Mouse (Mus musculus): Measurements from ENCODE around the gene Evi5. TPM values are rescaled to one million over a fixed set of nuclear protein-coding genes. Genes with fewer than 3 reads are reported as not detected.

Gene Evi5
- polyA plus RNA-seq, 1 experiment = 15.1 TPM

DNA sequence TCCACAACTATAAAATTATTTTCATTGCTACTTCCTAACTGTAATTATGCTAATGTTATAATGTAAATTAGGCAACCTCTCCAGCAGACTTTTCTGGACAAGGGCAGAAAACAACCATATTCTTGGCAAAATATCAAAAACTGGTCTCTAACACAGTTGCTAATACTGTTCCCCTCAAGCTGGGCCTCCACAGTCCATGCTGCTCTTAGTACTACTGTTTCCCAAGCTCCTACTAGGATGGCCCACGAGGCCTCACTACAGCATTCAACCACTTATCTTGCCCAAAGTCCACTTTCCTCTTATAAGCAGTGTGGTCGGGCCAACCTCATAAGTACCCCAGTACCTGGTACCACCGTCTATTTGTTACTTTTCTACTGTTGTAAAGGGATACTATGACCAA, 20.4 kb downstream of the Evi5 start:
- H3K27me3 ChIP-seq (ENCODE audit: control insufficient read depth, insufficient read depth, low read length) = no peaks in the 10 kb centered on the region
- no peak overlapping the region for H3K27ac ChIP-seq (ENCODE audit: control insufficient read depth, insufficient read depth, low read depth, low read length)
- no peak for TF ChIP-seq CTCF (IDR thresholded peaks at IDR 0.05; ENCODE audit: control insufficient read depth, insufficient read depth, insufficient replicate concordance, low read depth, low read length)
- TF ChIP-seq POLR2A (IDR thresholded peaks at IDR 0.05; ENCODE audit: control insufficient read depth, low read depth, low read length) = no peak
- no peak overlapping the region for H3K4me3 ChIP-seq (ENCODE audit: control insufficient read depth, low read depth, low read length)
- no peaks in the 10 kb centered on the region for H3K4me1 ChIP-seq (ENCODE audit: control insufficient read depth, insufficient read depth, low read length)
- H3K36me3 ChIP-seq (ENCODE audit: control insufficient read depth, insufficient read depth, low read length) = no peaks in the 10 kb centered on the region

DNA sequence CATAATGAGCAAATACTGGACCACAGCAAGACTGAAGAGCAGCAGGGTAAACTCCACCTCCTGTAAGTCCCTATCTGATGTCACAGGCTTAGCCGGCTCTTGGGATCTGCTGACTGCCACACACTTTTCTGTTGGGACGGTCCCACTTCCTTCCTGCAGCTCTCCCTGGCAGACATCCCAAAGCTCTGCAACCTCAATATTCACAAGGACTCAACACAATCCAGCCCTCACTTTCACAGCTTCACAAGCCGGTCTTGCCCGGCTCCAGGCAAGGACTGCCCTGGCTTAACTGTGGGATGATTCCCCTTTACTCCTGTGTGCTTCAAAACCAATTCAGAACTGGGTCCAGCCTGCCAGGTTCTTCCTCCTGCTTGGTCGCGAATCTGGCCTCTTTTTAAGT, 21.1 kb downstream of the Evi5 start:
- no peak overlapping the region for H3K27ac ChIP-seq (ENCODE audit: control insufficient read depth, insufficient read depth, low read depth, low read length)
- no peaks in the 10 kb centered on the region for H3K4me1 ChIP-seq (ENCODE audit: control insufficient read depth, insufficient read depth, low read length)
- H3K4me3 ChIP-seq (ENCODE audit: control insufficient read depth, low read depth, low read length) = no peak overlapping the region
- TF ChIP-seq CTCF (IDR thresholded peaks at IDR 0.05; ENCODE audit: control insufficient read depth, insufficient read depth, insufficient replicate concordance, low read depth, low read length) = no peak
- no peak for TF ChIP-seq POLR2A (IDR thresholded peaks at IDR 0.05; ENCODE audit: control insufficient read depth, low read depth, low read length)
- H3K36me3 ChIP-seq (ENCODE audit: control insufficient read depth, insufficient read depth, low read length) = no peaks in the 10 kb centered on the region
- no peaks in the 10 kb centered on the region for H3K27me3 ChIP-seq (ENCODE audit: control insufficient read depth, insufficient read depth, low read length)

DNA sequence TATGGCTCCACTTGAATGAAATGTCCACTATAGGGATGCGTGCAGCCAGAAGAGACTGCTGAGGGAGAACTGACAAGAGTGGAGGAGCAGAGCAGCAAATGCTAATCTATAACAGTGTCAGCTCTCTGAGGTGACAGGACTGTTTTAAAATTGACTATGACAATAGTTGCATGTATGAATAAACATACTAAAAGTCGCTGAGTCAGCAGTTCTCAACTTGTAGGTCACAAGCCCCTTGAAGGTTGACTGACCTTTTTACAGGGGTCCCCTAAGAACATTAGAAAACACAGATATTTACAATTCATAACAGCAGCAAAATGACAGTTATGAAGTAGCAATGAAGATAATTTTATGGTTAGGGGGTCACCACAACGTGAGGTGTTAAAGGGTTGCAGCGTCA, 25.9 kb downstream of the Evi5 start:
- H3K4me1 ChIP-seq (ENCODE audit: control insufficient read depth, insufficient read depth, low read length) = no peaks in the 10 kb centered on the region
- TF ChIP-seq CTCF (IDR thresholded peaks at IDR 0.05; ENCODE audit: control insufficient read depth, insufficient read depth, insufficient replicate concordance, low read depth, low read length) (no peak), POLR2A (IDR thresholded peaks at IDR 0.05; ENCODE audit: control insufficient read depth, low read depth, low read length) (no peak)
- H3K36me3 ChIP-seq (ENCODE audit: control insufficient read depth, insufficient read depth, low read length) = no peaks in the 10 kb centered on the region
- no peaks in the 10 kb centered on the region for H3K27me3 ChIP-seq (ENCODE audit: control insufficient read depth, insufficient read depth, low read length)
- no peak overlapping the region for H3K4me3 ChIP-seq (ENCODE audit: control insufficient read depth, low read depth, low read length)
- no peak overlapping the region for H3K27ac ChIP-seq (ENCODE audit: control insufficient read depth, insufficient read depth, low read depth, low read length)

DNA sequence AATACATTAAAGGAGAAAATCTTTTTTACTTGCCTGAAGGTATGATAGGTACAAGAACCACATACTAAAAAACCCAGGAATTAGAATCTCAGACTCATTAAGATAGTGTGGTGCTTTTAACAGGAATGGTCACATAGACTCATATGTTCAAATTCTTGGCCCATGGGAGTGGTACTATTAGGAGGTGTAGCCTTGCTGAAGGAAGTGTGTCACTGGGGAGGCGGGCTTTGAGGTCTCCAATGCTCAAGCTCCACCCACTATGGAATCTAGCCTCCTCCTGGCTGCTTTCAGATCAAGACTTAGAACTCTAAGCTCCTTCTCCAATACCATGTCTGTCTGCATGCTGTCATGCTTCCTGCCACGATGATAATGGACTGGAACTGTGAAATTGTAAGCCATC, 27.1 kb downstream of the Evi5 start:
- Histone ChIP-seq H3K27me3 (ENCODE audit: control insufficient read depth, insufficient read depth, low read length) (no peaks in the 10 kb centered on the region), H3K4me3 (ENCODE audit: control insufficient read depth, low read depth, low read length) (no peak overlapping the region), H3K36me3 (ENCODE audit: control insufficient read depth, insufficient read depth, low read length) (no peaks in the 10 kb centered on the region), H3K27ac (ENCODE audit: control insufficient read depth, insufficient read depth, low read depth, low read length) (no peak overlapping the region), H3K4me1 (ENCODE audit: control insufficient read depth, insufficient read depth, low read length) (no peaks in the 10 kb centered on the region)
- TF ChIP-seq CTCF (IDR thresholded peaks at IDR 0.05; ENCODE audit: control insufficient read depth, insufficient read depth, insufficient replicate concordance, low read depth, low read length) = no peak

DNA sequence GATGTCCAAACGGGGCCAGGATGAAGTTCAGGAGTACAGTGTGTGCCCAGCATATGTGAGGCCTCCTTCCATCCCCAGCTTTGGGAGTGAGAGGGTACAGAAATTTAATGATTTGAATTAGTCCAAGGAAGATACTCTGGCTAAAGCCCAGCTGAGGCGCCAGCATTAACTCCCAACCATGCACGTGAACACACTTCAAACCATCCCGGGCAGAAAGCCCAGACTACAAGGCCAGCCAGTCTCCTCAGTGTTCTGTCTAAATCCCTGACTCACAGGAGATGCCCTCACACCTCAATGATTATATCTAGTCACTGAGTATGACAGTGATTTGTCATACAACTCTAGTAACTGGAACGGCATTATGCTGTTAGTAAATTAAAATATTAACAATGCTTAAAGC, 27.6 kb downstream of the Evi5 start:
- no peaks in the 10 kb centered on the region for H3K36me3 ChIP-seq (ENCODE audit: control insufficient read depth, insufficient read depth, low read length)
- no peaks in the 10 kb centered on the region for H3K27me3 ChIP-seq (ENCODE audit: control insufficient read depth, insufficient read depth, low read length)
- H3K27ac ChIP-seq (ENCODE audit: control insufficient read depth, insufficient read depth, low read depth, low read length) = no peak overlapping the region
- TF ChIP-seq CTCF (IDR thresholded peaks at IDR 0.05; ENCODE audit: control insufficient read depth, insufficient read depth, insufficient replicate concordance, low read depth, low read length) = no peak
- no peak for TF ChIP-seq POLR2A (IDR thresholded peaks at IDR 0.05; ENCODE audit: control insufficient read depth, low read depth, low read length)
- no peaks in the 10 kb centered on the region for H3K4me1 ChIP-seq (ENCODE audit: control insufficient read depth, insufficient read depth, low read length)
- H3K4me3 ChIP-seq (ENCODE audit: control insufficient read depth, low read depth, low read length) = no peak overlapping the region

DNA sequence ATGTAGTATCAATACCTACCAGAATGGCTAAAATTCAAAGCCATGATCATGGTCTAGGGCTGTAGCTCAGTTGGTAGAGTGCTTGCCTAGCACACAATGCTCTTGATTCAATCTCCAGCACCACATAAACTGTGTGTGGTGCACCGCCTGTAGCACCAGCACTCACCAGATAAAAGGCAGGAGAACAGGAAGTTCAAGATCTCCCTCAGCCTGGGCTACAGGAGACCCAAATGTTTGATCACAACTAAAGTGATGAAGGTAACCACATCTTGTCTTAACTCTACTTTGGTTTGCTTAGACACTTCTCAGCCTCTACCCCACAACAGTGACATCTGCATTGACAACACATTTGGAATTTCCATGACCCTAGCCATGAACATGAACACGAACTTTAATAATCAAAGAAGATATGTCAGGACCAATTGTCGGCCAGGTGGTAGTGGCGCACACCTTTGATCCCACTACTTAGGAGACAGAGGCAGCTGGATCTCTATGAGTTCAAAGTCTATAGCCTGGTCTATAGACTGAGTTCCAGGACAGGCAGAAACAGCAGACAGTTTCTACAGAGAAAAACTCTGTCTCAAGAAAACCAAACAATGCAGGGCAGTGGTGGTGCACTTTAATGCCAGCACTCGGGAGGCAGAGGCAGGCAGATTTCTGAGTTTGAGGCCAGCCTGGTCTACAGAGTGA, 34.2 kb downstream of the Evi5 start:
- Histone ChIP-seq H3K27me3 (ENCODE audit: control insufficient read depth, insufficient read depth, low read length) (no peaks in the 10 kb centered on the region), H3K27ac (ENCODE audit: control insufficient read depth, insufficient read depth, low read depth, low read length) (no peak overlapping the region), H3K4me3 (ENCODE audit: control insufficient read depth, low read depth, low read length) (no peak overlapping the region), H3K4me1 (ENCODE audit: control insufficient read depth, insufficient read depth, low read length) (no peaks in the 10 kb centered on the region), H3K36me3 (ENCODE audit: control insufficient read depth, insufficient read depth, low read length) (no peaks in the 10 kb centered on the region)
- TF ChIP-seq CTCF (IDR thresholded peaks at IDR 0.05; ENCODE audit: control insufficient read depth, insufficient read depth, insufficient replicate concordance, low read depth, low read length) = no peak
- TF ChIP-seq POLR2A (IDR thresholded peaks at IDR 0.05; ENCODE audit: control insufficient read depth, low read depth, low read length) = no peak

DNA sequence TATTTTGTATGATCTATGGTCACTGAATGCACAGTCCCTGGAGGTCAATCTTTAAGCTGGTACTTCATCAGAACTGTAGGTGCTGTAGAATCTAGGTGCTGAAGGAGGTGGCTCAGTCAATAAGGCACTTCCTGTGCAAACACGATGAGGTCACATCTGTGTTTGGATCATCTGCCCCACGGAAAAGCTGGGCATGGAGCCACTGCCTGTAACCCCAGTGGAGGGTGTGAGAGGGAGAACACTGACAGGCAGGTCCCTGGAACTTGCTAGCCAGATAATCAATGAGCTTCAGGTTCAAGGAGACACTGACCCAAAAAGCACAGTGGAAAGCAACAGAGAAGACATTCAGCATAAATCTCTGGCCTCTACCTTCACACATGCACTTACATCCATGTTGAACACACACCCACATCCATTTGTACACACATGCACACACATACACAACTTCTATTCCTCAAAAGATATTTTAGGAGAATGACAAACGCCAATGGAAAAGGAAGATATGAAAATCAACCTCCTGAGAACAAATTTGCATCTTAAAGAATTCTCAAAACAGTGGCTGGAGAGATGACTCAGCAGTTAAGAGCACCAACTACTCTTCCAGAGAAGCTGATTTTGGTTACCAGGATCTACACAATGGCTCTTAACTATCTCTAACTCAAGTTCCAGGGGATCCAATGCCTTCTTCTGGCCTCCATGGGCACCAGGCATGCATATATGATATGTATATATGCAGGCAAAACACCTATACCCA, 35.8 kb downstream of the Evi5 start:
- no peaks in the 10 kb centered on the region for H3K4me1 ChIP-seq (ENCODE audit: control insufficient read depth, insufficient read depth, low read length)
- no peak for TF ChIP-seq POLR2A (IDR thresholded peaks at IDR 0.05; ENCODE audit: control insufficient read depth, low read depth, low read length)
- TF ChIP-seq CTCF (IDR thresholded peaks at IDR 0.05; ENCODE audit: control insufficient read depth, insufficient read depth, insufficient replicate concordance, low read depth, low read length) = no peak
- H3K27me3 ChIP-seq (ENCODE audit: control insufficient read depth, insufficient read depth, low read length) = no peaks in the 10 kb centered on the region
- H3K36me3 ChIP-seq (ENCODE audit: control insufficient read depth, insufficient read depth, low read length) = no peaks in the 10 kb centered on the region
- no peak overlapping the region for H3K4me3 ChIP-seq (ENCODE audit: control insufficient read depth, low read depth, low read length)
- H3K27ac ChIP-seq (ENCODE audit: control insufficient read depth, insufficient read depth, low read depth, low read length) = peak overlapping the region; percentile 21; the same call in 1 of the 2 replicates
